Comparison of ENCODE assay signal across 23 mouse cellular contexts in genomic region chr16:35597991-35598390, GRCm38 (mm10). TPM values are rescaled to one million over a fixed set of nuclear protein-coding genes. Genes with fewer than 3 reads are reported as not detected.
DNase-seq lines count a peak whose midpoint lies in the region; ATAC-seq lines count a peak whose summit lies in the region.
"Had no signal": no experiment of that assay in that cellular context is flagged by ENCODE, and none has a peak within 500 bp of the region (broad histone marks: within the 10 kb centered on the region; RNA-seq: fewer than 3 reads in every experiment).

No protein-coding gene starts in this region.

- H3K9me3 ChIP-seq in hindbrain, embryonic 10.5 days = peaks cover 4% of the 10 kb centered on the region; the same call in 1 of the 2 replicates
- no peaks in the 10 kb centered on the region for H3K9me3 ChIP-seq in hindbrain, embryonic 16.5 days (ENCODE audit: control insufficient read depth, low read length)
- H3K9me3 ChIP-seq in midbrain, embryonic 14.5 days (ENCODE audit: control insufficient read depth, low read length) = no peaks in the 10 kb centered on the region
- H3K9me3 ChIP-seq in midbrain, embryonic 11.5 days (ENCODE audit: control insufficient read depth, low read length) = no peaks in the 10 kb centered on the region
- no peaks in the 10 kb centered on the region for H3K9me3 ChIP-seq in forebrain, embryonic 14.5 days (replicated peaks; ENCODE audit: control insufficient read depth, low read length)
- H3K9me3 ChIP-seq: embryonic facial prominence, embryonic 15.5 days; stomach, embryonic 15.5 days had no signal

- H3K4me2 ChIP-seq in hindbrain, embryonic 16.5 days (ENCODE audit: low read length) = no peak overlapping the region
- H3K4me2 ChIP-seq in midbrain, embryonic 14.5 days (ENCODE audit: low read length) = no peak overlapping the region
- H3K4me2 ChIP-seq in midbrain, embryonic 11.5 days = no peak overlapping the region
- no peak overlapping the region for H3K4me2 ChIP-seq in forebrain, embryonic 14.5 days (ENCODE audit: low read length)
- H3K4me2 ChIP-seq: embryonic facial prominence, embryonic 15.5 days; heart, embryonic 11.5 days; hindbrain, embryonic 14.5 days; intestine, embryonic 15.5 days; liver, embryonic 11.5 days; stomach, embryonic 15.5 days had no signal

- no peak for DNase-seq in hindbrain, embryonic 10.5 days (ENCODE audit: low spot score)
- DNase-seq in midbrain, embryonic 14.5 days = peak; percentile 62
- DNase-seq in midbrain, embryonic 11.5 days (ENCODE audit: low spot score, missing footprints) = no peak
- DNase-seq in forebrain, embryonic 14.5 days (ENCODE audit: low spot score) = peak; percentile 73
- DNase-seq in ovary, adult 18-20 months (ENCODE audit: low spot score) = no peak
- no peak for DNase-seq in c-Kit-positive CD71-positive TER-119-positive erythroid progenitor cells, embryonic 14.5 days (ENCODE audit: low spot score)
- DNase-seq: adrenal gland, postnatal 25 days; cerebellum, adult 11 months; cerebellum, adult 9-11 months; gastrocnemius, postnatal 10 days; heart, adult 11 months; kidney, adult 8-10 months; kidney, postnatal 10 days; lung, adult 18-20 months; lung, postnatal 10 days; thymus, postnatal 25 days had no signal

- 16% methylated on average over 6 of the region's 6 CpGs for WGBS in hindbrain, embryonic 10.5 days
- 17% methylated on average over 6 of the region's 6 CpGs for WGBS in hindbrain, embryonic 16.5 days
- 12% methylated on average over 6 of the region's 6 CpGs for WGBS in midbrain, embryonic 14.5 days
- WGBS in midbrain, embryonic 11.5 days = 17% methylated on average over 6 of the region's 6 CpGs
- WGBS in forebrain, embryonic 14.5 days = 13% methylated on average over 6 of the region's 6 CpGs

- peak overlapping the region; percentile 45; the same call in 1 of the 2 replicates for H3K27ac ChIP-seq in hindbrain, embryonic 10.5 days
- H3K27ac ChIP-seq in hindbrain, embryonic 16.5 days (ENCODE audit: low read depth, low read length) = no peak overlapping the region
- peak overlapping the region; percentile 46 for H3K27ac ChIP-seq in midbrain, embryonic 14.5 days (replicated peaks; ENCODE audit: low read depth, low read length)
- no peak overlapping the region; the same call in 1 of the 2 replicates for H3K27ac ChIP-seq in midbrain, embryonic 11.5 days (ENCODE audit: low read depth, low read length)
- H3K27ac ChIP-seq in forebrain, embryonic 14.5 days (ENCODE audit: low read depth, low read length) = peak overlapping the region; percentile 77
- H3K27ac ChIP-seq: embryonic facial prominence, embryonic 15.5 days; hindbrain, embryonic 14.5 days; intestine, embryonic 15.5 days; stomach, embryonic 15.5 days had no signal

- H3K36me3 ChIP-seq in hindbrain, embryonic 10.5 days = peaks cover 57% of the 10 kb centered on the region
- no peaks in the 10 kb centered on the region for H3K36me3 ChIP-seq in hindbrain, embryonic 16.5 days (ENCODE audit: control insufficient read depth, insufficient read depth, low read length)
- H3K36me3 ChIP-seq in midbrain, embryonic 14.5 days (ENCODE audit: control insufficient read depth, insufficient read depth, low read length) = no peaks in the 10 kb centered on the region
- peaks cover 2% of the 10 kb centered on the region for H3K36me3 ChIP-seq in midbrain, embryonic 11.5 days (ENCODE audit: control insufficient read depth, insufficient read depth, low read length)
- 0 out of 2 replicates have a peak, but pooled peaks cover 2% of the 10 kb centered on the region for H3K36me3 ChIP-seq in forebrain, embryonic 14.5 days (ENCODE audit: control insufficient read depth, insufficient read depth, low read length)
- H3K36me3 ChIP-seq: embryonic facial prominence, embryonic 15.5 days; intestine, embryonic 15.5 days; stomach, embryonic 15.5 days had no signal

- ATAC-seq in hindbrain, embryonic 16.5 days = no peak
- ATAC-seq in midbrain, embryonic 14.5 days (ENCODE audit: low FRiP score, low TSS enrichment) = peak; percentile 55; the same call in 1 of the 2 replicates
- no peak for ATAC-seq in midbrain, embryonic 11.5 days (ENCODE audit: low FRiP score)
- ATAC-seq in forebrain, embryonic 14.5 days = peak; percentile 30
- ATAC-seq: intestine, embryonic 15.5 days had no signal

- H3K4me1 ChIP-seq in hindbrain, embryonic 10.5 days (replicated peaks) = peaks cover 82% of the 10 kb centered on the region
- H3K4me1 ChIP-seq in hindbrain, embryonic 16.5 days (ENCODE audit: control insufficient read depth, insufficient read depth, low read depth, low read length) = peaks cover 21% of the 10 kb centered on the region
- peaks cover 39% of the 10 kb centered on the region for H3K4me1 ChIP-seq in midbrain, embryonic 14.5 days (ENCODE audit: control insufficient read depth, insufficient read depth, low read length)
- peaks cover 32% of the 10 kb centered on the region for H3K4me1 ChIP-seq in midbrain, embryonic 11.5 days (ENCODE audit: control insufficient read depth, insufficient read depth, low read length)
- peaks cover 71% of the 10 kb centered on the region for H3K4me1 ChIP-seq in forebrain, embryonic 14.5 days (ENCODE audit: control insufficient read depth, insufficient read depth, low read length)

- H3K4me3 ChIP-seq in hindbrain, embryonic 10.5 days = no peak overlapping the region
- no peak overlapping the region for H3K4me3 ChIP-seq in hindbrain, embryonic 16.5 days (ENCODE audit: low read length)
- H3K4me3 ChIP-seq in midbrain, embryonic 14.5 days (replicated peaks; ENCODE audit: low read depth, low read length) = no peak overlapping the region
- no peak overlapping the region for H3K4me3 ChIP-seq in midbrain, embryonic 11.5 days (ENCODE audit: low read depth, low read length)
- no peak overlapping the region for H3K4me3 ChIP-seq in forebrain, embryonic 14.5 days (ENCODE audit: low read depth, low read length)
- H3K4me3 ChIP-seq: embryonic facial prominence, embryonic 15.5 days; intestine, embryonic 15.5 days; stomach, embryonic 15.5 days had no signal

- H3K27me3 ChIP-seq in hindbrain, embryonic 10.5 days (ENCODE audit: insufficient read depth, poor library complexity, severe bottlenecking) = no peaks in the 10 kb centered on the region
- H3K27me3 ChIP-seq in hindbrain, embryonic 16.5 days (replicated peaks; ENCODE audit: control insufficient read depth, insufficient read depth, low read length) = no peaks in the 10 kb centered on the region
- H3K27me3 ChIP-seq in midbrain, embryonic 14.5 days (ENCODE audit: control insufficient read depth, insufficient read depth, low read length) = no peaks in the 10 kb centered on the region
- no peaks in the 10 kb centered on the region for H3K27me3 ChIP-seq in midbrain, embryonic 11.5 days (ENCODE audit: control insufficient read depth, insufficient read depth, low read length)
- H3K27me3 ChIP-seq in forebrain, embryonic 14.5 days (replicated peaks; ENCODE audit: control insufficient read depth, insufficient read depth, low read length) = no peaks in the 10 kb centered on the region
- H3K27me3 ChIP-seq: intestine, embryonic 15.5 days; stomach, embryonic 15.5 days had no signal

- no peak overlapping the region for H3K9ac ChIP-seq in hindbrain, embryonic 16.5 days (ENCODE audit: low read depth, low read length)
- H3K9ac ChIP-seq in midbrain, embryonic 14.5 days (replicated peaks; ENCODE audit: low read length) = no peak overlapping the region
- no peak overlapping the region for H3K9ac ChIP-seq in midbrain, embryonic 11.5 days (ENCODE audit: low read length)
- no peak overlapping the region for H3K9ac ChIP-seq in forebrain, embryonic 14.5 days (ENCODE audit: low read length)
- H3K9ac ChIP-seq: embryonic facial prominence, embryonic 15.5 days; hindbrain, embryonic 14.5 days; intestine, embryonic 15.5 days; stomach, embryonic 15.5 days had no signal

RNA-seq across cellular contexts. Expression of gene Sema5b, which starts 57.0 kb away (rescaled TPM):
- 45.7 and 57.8 TPM in 2 replicates for polyA plus RNA-seq in hindbrain, embryonic 10.5 days (2016; fragmentation: Nextera tagmentation; extraction: Ambion mirVana)
- polyA plus RNA-seq in hindbrain, embryonic 16.5 days (2015; fragmentation: Nextera tagmentation; extraction: Ambion mirVana) = 15.1 and 18.3 TPM in 2 replicates
- polyA plus RNA-seq in midbrain, embryonic 14.5 days (2014; fragmentation: Nextera tagmentation; extraction: Ambion mirVana) = 18.4 and 20.0 TPM in 2 replicates
- polyA plus RNA-seq in midbrain, embryonic 11.5 days (2014; fragmentation: Nextera tagmentation; extraction: Ambion mirVana) = 31.1 and 31.7 TPM in 2 replicates
- polyA plus RNA-seq in forebrain, embryonic 14.5 days (2014; fragmentation: Nextera tagmentation; extraction: Ambion mirVana) = 10.5 and 13.7 TPM in 2 replicates

Comparison
In these comparisons a context has a peak if more than half of its experiments do, and no peak if none do; other contexts are left out.
1. DNase-seq: peak in midbrain, embryonic 14.5 days (single experiment) and forebrain, embryonic 14.5 days (single experiment); none in hindbrain, embryonic 10.5 days (single experiment), midbrain, embryonic 11.5 days (single experiment), ovary, adult 18-20 months (single experiment) and c-Kit-positive CD71-positive TER-119-positive erythroid progenitor cells, embryonic 14.5 days (single experiment).
2. H3K27ac ChIP-seq: peak in hindbrain, embryonic 10.5 days (single experiment), midbrain, embryonic 14.5 days (single experiment) and forebrain, embryonic 14.5 days (single experiment); none in hindbrain, embryonic 16.5 days (single experiment) and midbrain, embryonic 11.5 days (single experiment).
3. ATAC-seq: peak in midbrain, embryonic 14.5 days (single experiment) and forebrain, embryonic 14.5 days (single experiment); none in hindbrain, embryonic 16.5 days (single experiment) and midbrain, embryonic 11.5 days (single experiment).